Mouse (Mus musculus) layer of hippocampus, postnatal 25 days (tissue): ENCODE results near the gene Bmpr2. TPM values are rescaled to one million over a fixed set of nuclear protein-coding genes. Genes with fewer than 3 reads are reported as not detected.

ENCODE experiments used
- DNase-seq, 2 experiments: peaks; one replicate each; pipeline ENCODE4 v3.0.0; 2022; ENCODE audit warnings: mixed read lengths in 2 of 2, low spot score in 1 of 2; ENCODE audit errors: extremely low spot score in 1 of 2
- total RNA-seq, 2 experiments: library from RNA; stranded (reverse); gene quantifications; 2 replicates each; pipeline ENCODE4 v1.2.3; 2021

Gene Bmpr2
- total RNA-seq, 2 experiments from 2014 or later = 83.2 to 97.1 TPM

DNA sequence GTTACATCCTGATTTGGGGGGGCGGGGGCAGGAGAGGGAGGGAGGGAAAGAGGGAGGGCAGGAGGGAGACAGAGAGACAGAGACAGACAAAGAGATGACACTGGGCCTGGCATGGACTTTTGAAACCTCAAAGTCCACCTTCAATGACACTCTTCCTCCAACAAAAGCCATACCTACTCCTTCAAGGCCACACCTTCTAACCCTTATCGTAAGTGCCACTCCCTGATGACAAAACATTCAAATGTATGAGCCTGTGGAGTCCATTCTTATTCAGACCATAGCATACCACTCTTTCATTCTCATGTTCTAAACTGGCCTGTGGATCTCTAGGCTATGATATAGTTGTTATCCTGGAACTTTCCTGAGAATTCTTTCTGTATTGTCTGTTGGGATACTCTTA lies 161.2 kb downstream of the Bmpr2 start:
- no peak for DNase-seq

- no peak for DNase-seq
Measured at GRCm38 (mm10) chr1:59926021-59926672, 162.9 kb downstream of the Bmpr2 start.

DNA sequence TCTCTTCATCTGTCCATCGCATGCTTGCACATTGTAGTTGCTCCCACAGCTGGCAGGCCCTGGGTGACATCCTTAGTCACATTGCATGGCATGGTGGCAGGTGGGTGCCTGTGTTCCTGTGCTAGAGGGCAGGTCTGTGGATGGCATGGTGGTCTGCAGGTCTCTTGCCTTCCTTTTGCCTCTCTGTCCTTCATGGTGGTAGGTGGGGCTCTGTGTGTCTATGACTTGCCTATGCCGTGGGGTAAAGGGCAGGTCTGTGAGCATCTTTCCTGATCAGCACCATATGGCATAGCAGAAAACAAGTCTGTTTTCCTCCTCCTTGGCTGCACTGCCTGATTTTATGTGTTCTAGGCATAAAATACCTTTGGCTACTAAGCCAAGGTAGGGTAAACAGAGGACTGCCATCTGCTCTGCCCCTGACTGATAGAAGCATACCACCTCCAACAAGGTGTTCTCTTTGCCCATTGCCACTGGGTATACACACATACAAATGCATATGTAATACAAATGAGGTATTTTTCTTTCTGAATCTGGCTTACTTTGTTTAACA lies 164.0 kb downstream of the Bmpr2 start:
- no peak for DNase-seq

Other genes starting within 250 kb of the Bmpr2 start
- 10 to 100 TPM in 1 of 2 experiments, 1 to 10 TPM in 1; 8.0 to 13.6 TPM for gene Gm973, start 247.1 kb upstream of the Bmpr2 start, total RNA-seq
- gene Sumo1, start 92.6 kb upstream of the Bmpr2 start, total RNA-seq = 100 to 1,000 TPM; 113 to 114 TPM
- gene Nop58, start 78.4 kb upstream of the Bmpr2 start, total RNA-seq = 10 to 100 TPM; 58.7 to 60.7 TPM
- 10 to 100 TPM; 50.5 to 53.0 TPM for gene Fam117b, start 149.6 kb downstream of the Bmpr2 start, total RNA-seq